Mouse (Mus musculus) ES-E14 (cell line): ENCODE measurements around the gene Ak8.

ENCODE experiments used
- CHD2 ChIP-seq: IDR thresholded peaks from 2 replicates; pipeline ENCODE4 v1.6.1; 2014; ENCODE audit warnings: mild to moderate bottlenecking, low read depth, low read length, inconsistent platforms
- HCFC1 ChIP-seq: IDR thresholded peaks from 2 replicates; pipeline ENCODE4 v1.6.1; 2012; ENCODE audit warnings: low read length, inconsistent platforms, borderline replicate concordance; ENCODE audit not compliant: insufficient read depth
- MAFK ChIP-seq: IDR thresholded peaks from 2 replicates; pipeline ENCODE4 v1.6.1; 2014; ENCODE audit warnings: mild to moderate bottlenecking, low read depth, low read length, inconsistent platforms; ENCODE audit not compliant: insufficient read depth
- ZC3H11A ChIP-seq: IDR thresholded peaks from 2 replicates; pipeline ENCODE4 v1.6.1; 2012; ENCODE audit warnings: low read depth, mild to moderate bottlenecking, inconsistent platforms, low read length, borderline replicate concordance
- ZNF384 ChIP-seq: IDR thresholded peaks from 2 replicates; pipeline ENCODE4 v1.6.1; 2012; ENCODE audit warnings: low read depth, low read length, inconsistent platforms

DNA sequence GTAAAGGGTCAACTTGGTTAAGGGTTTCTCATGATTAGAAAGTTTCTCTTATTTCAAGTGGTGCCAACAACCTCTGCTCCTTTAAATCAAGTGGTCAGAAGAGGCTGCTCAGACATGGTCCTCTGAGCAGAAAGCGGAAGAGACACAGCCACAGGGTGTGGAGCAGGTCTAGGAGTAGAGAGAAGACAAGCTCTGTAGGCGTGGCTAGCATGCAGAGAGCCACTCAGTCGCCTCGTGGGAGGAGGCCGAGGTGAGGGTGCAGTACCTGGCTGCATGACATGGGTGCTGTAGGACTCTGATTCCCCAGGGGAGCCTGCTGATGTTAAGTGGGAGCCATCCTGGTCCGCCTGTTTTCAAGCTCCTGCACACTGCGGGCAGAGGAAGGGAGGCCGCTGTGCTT, 43.7 kb upstream of the Ak8 start:
- TF ChIP-seq ZNF384: no peak
- TF ChIP-seq MAFK: no peak
- TF ChIP-seq CHD2: no peak
- TF ChIP-seq HCFC1: no peak
- no peak for TF ChIP-seq ZC3H11A
